8 mouse cellular contexts compared by ENCODE assay signal in the genomic region with DNA sequence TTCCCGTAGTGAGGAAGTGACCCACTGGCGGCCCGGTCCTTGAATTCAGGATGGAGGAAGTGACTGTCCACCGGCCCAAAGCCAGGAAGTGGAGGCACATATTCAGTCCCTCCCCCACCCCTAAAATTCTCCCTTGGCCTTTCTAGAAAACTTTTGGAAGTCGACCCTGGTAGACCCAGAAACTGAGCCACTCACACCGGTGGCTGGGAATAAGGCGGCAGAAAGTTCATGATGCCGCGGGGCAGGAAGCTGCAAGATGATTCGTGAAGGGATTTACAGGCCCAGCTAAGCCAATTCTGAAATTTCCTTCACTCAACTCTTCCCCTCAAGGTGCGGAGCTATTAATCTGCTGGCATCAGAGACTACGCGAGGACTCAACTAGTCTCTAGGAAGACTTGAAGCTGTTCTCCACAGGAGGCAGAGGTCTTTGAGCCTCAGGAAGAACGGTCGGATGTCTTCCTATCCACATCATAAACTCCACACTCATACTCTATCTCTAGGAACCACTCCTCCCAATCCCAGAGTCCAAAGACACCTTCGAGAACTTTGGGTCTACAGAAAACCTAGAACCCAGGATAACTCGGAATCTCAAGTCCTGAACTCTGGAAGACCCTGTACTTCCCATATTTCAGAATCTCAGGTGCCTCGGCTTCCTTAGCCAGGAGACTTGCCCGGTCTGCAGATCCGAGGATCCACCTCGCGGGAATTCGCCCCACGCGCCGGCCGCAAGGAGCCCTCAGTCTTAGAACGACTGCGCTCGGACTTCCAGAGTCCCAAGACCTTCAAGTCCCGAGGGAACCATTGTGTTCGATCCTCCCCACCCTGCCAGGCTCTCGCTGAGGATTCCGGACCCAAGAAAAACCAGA. TPM values are rescaled to one million over a fixed set of nuclear protein-coding genes. Genes with fewer than 3 reads are reported as not detected.
DNase-seq lines count a peak whose midpoint lies in the region; ATAC-seq and TF ChIP-seq lines count a peak whose summit lies in the region.

No protein-coding gene starts in this region.

- H3K9ac ChIP-seq in forebrain, embryonic 13.5 days, result peak overlapping the region; percentile 86
- H3K9ac ChIP-seq in intestine, embryonic 15.5 days, result peak overlapping the region; percentile 70
- peak overlapping the region; percentile 74 for H3K9ac ChIP-seq in lung, embryonic 16.5 days (ENCODE audit: low read length)
- H3K9ac ChIP-seq in stomach, embryonic 16.5 days (ENCODE audit: low read length), result peak overlapping the region; percentile 88

- no peaks in the 10 kb centered on the region for H3K27me3 ChIP-seq in C2C12 (ENCODE audit: control insufficient read depth, insufficient read depth, insufficient read length)
- no peaks in the 10 kb centered on the region for H3K27me3 ChIP-seq in forebrain, embryonic 13.5 days
- no peaks in the 10 kb centered on the region for H3K27me3 ChIP-seq in intestine, embryonic 15.5 days (replicated peaks)
- H3K27me3 ChIP-seq in lung, embryonic 16.5 days (ENCODE audit: control insufficient read depth, insufficient read depth, low read depth, low read length), result no peaks in the 10 kb centered on the region
- H3K27me3 ChIP-seq in stomach, embryonic 16.5 days (ENCODE audit: control insufficient read depth, insufficient read depth, low read length), result no peaks in the 10 kb centered on the region

- WGBS in forebrain, embryonic 13.5 days, result 7% methylated on average over 34 of the region's 34 CpGs
- 3% methylated on average over 34 of the region's 34 CpGs for WGBS in intestine, embryonic 15.5 days
- WGBS in lung, embryonic 16.5 days, result 1% methylated on average over 34 of the region's 34 CpGs
- WGBS in stomach, embryonic 16.5 days, result 2% methylated on average over 34 of the region's 34 CpGs

- no peaks in the 10 kb centered on the region for H3K9me3 ChIP-seq in forebrain, embryonic 13.5 days (replicated peaks)
- no peaks in the 10 kb centered on the region for H3K9me3 ChIP-seq in intestine, embryonic 15.5 days
- H3K9me3 ChIP-seq in lung, embryonic 16.5 days (ENCODE audit: control insufficient read depth, low read length), result no peaks in the 10 kb centered on the region
- no peaks in the 10 kb centered on the region for H3K9me3 ChIP-seq in stomach, embryonic 16.5 days (replicated peaks; ENCODE audit: control insufficient read depth, low read length)

- DNase-seq in MEL-GATA-1-ER (ENCODE audit: extremely low read depth, low read depth), result peak; percentile 15
- no peak for DNase-seq in layer of hippocampus, adult 18-20 months (ENCODE audit: low spot score in 2 of 2)
- no peak for DNase-seq in layer of hippocampus, adult 11-12 months (ENCODE audit: low spot score)

- H3K4me3 ChIP-seq in C2C12 (ENCODE audit: insufficient read depth, poor library complexity, severe bottlenecking), result peak overlapping the region; percentile 90
- H3K4me3 ChIP-seq in forebrain, embryonic 13.5 days, result peak overlapping the region; percentile 75
- peak overlapping the region; percentile 87 for H3K4me3 ChIP-seq in intestine, embryonic 15.5 days (replicated peaks)
- H3K4me3 ChIP-seq in lung, embryonic 16.5 days (ENCODE audit: low read length), result peak overlapping the region; percentile 62
- peak overlapping the region; percentile 64 for H3K4me3 ChIP-seq in stomach, embryonic 16.5 days (replicated peaks; ENCODE audit: low read length)

- peak overlapping the region; percentile 48; the same call in 1 of the 2 replicates for H3K27ac ChIP-seq in forebrain, embryonic 13.5 days
- H3K27ac ChIP-seq in intestine, embryonic 15.5 days, result peak overlapping the region; percentile 69
- peak overlapping the region; percentile 53 for H3K27ac ChIP-seq in lung, embryonic 16.5 days (ENCODE audit: low read length)
- peak overlapping the region; percentile 22 for H3K27ac ChIP-seq in stomach, embryonic 16.5 days (ENCODE audit: low read length)

- H3K36me3 ChIP-seq in C2C12 (ENCODE audit: control insufficient read depth, insufficient read depth), result peaks cover 5% of the 10 kb centered on the region
- no peaks in the 10 kb centered on the region for H3K36me3 ChIP-seq in forebrain, embryonic 13.5 days (ENCODE audit: poor library complexity, severe bottlenecking)
- H3K36me3 ChIP-seq in intestine, embryonic 15.5 days, result no peaks in the 10 kb centered on the region
- no peaks in the 10 kb centered on the region for H3K36me3 ChIP-seq in lung, embryonic 16.5 days (ENCODE audit: control insufficient read depth, insufficient read depth, low read length)
- no peaks in the 10 kb centered on the region for H3K36me3 ChIP-seq in stomach, embryonic 16.5 days (ENCODE audit: control insufficient read depth, insufficient read depth, low read length)

- peaks cover 56% of the 10 kb centered on the region for H3K79me2 ChIP-seq in C2C12 (ENCODE audit: control insufficient read depth, insufficient read depth)

- peaks cover 33% of the 10 kb centered on the region for H3K79me3 ChIP-seq in C2C12 (ENCODE audit: low read depth)

- peaks cover 9% of the 10 kb centered on the region for H3K4me1 ChIP-seq in forebrain, embryonic 13.5 days
- H3K4me1 ChIP-seq in intestine, embryonic 15.5 days (replicated peaks), result peaks cover 11% of the 10 kb centered on the region; the same call in 1 of the 2 replicates
- H3K4me1 ChIP-seq in lung, embryonic 16.5 days (replicated peaks; ENCODE audit: control insufficient read depth, insufficient read depth, low read length), result peaks cover 11% of the 10 kb centered on the region
- peaks cover 8% of the 10 kb centered on the region for H3K4me1 ChIP-seq in stomach, embryonic 16.5 days (ENCODE audit: control insufficient read depth, insufficient read depth, low read length)

- peak overlapping the region; percentile 69 for H3ac ChIP-seq in C2C12 (ENCODE audit: control insufficient read depth, insufficient read length, low read depth)

- TF ChIP-seq CTCF in C2C12 (IDR thresholded peaks at IDR 0.05; ENCODE audit: control insufficient read depth, insufficient read depth, insufficient read length), result no peak

- peak overlapping the region; percentile 80 for H3K4me2 ChIP-seq in forebrain, embryonic 13.5 days
- H3K4me2 ChIP-seq in intestine, embryonic 15.5 days (replicated peaks), result peak overlapping the region; percentile 76
- peak overlapping the region; percentile 69 for H3K4me2 ChIP-seq in lung, embryonic 16.5 days (ENCODE audit: low read depth, low read length)
- peak overlapping the region; percentile 86 for H3K4me2 ChIP-seq in stomach, embryonic 16.5 days (ENCODE audit: low read depth, low read length)

- ATAC-seq in forebrain, embryonic 13.5 days, result peak; percentile 52
- ATAC-seq in intestine, embryonic 15.5 days, result peak; percentile 16
- peak; percentile 18; the same call in 1 of the 2 replicates for ATAC-seq in lung, embryonic 16.5 days (ENCODE audit: low read depth)
- ATAC-seq in stomach, embryonic 16.5 days (ENCODE audit: insufficient read depth, low FRiP score), result no peak

TF ChIP-seq in C2C12, 6 proteins besides CTCF, POLR2A, EP300 and RAD21:
- TF ChIP-seq MYOG (IDR thresholded peaks at IDR 0.05; ENCODE audit: control insufficient read depth, extremely low read depth, insufficient read length) (no peak), MYOD1 (IDR thresholded peaks at IDR 0.05; ENCODE audit: control insufficient read depth, insufficient read length, low read depth) (no peak), FOSL1 (IDR thresholded peaks at IDR 0.05; ENCODE audit: insufficient read depth, low read length, poor library complexity, severe bottlenecking) (no peak), USF1 (IDR thresholded peaks at IDR 0.05; ENCODE audit: low read depth) (no peak), CEBPB (IDR thresholded peaks at IDR 0.05; ENCODE audit: low read depth) (no peak), MAX (IDR thresholded peaks at IDR 0.05) (no peak)
TF ChIP-seq in C2C12: peak in this region for 0.

RNA-seq across cellular contexts. Expression of gene Limk2, which starts 0.6 kb away (rescaled TPM):
- 21.6 TPM for polyA plus RNA-seq in C2C12 (2012; fragmentation: generic; extraction: Trizol)
- polyA plus RNA-seq in forebrain, embryonic 13.5 days (2015; fragmentation: Nextera tagmentation; extraction: Ambion mirVana), result 75.6 and 81.3 TPM in 2 replicates
- 60.1 and 64.0 TPM in 2 replicates for polyA plus RNA-seq in intestine, embryonic 15.5 days (2015; fragmentation: Nextera tagmentation; extraction: Ambion mirVana)
- 53.1 and 54.5 TPM in 2 replicates for polyA plus RNA-seq in lung, embryonic 16.5 days (2015; fragmentation: Nextera tagmentation; extraction: Ambion mirVana)
- polyA plus RNA-seq in stomach, embryonic 16.5 days (2015; fragmentation: Nextera tagmentation; extraction: Ambion mirVana), result 92.6 and 109 TPM in 2 replicates
- total RNA-seq in layer of hippocampus, adult 18-20 months (2021), result 10 to 100 TPM; 90.1 to 97.5 TPM

RNA-seq across cellular contexts. Expression of gene Rnf185, which starts 43.8 kb away (rescaled TPM):
- polyA plus RNA-seq in C2C12 (2012; fragmentation: generic; extraction: Trizol), result 18.9 TPM
- 40.6 and 46.2 TPM in 2 replicates for polyA plus RNA-seq in forebrain, embryonic 13.5 days (2015; fragmentation: Nextera tagmentation; extraction: Ambion mirVana)
- polyA plus RNA-seq in intestine, embryonic 15.5 days (2015; fragmentation: Nextera tagmentation; extraction: Ambion mirVana), result 31.1 and 31.2 TPM in 2 replicates
- polyA plus RNA-seq in lung, embryonic 16.5 days (2015; fragmentation: Nextera tagmentation; extraction: Ambion mirVana), result 31.2 and 32.8 TPM in 2 replicates
- polyA plus RNA-seq in stomach, embryonic 16.5 days (2015; fragmentation: Nextera tagmentation; extraction: Ambion mirVana), result 30.7 and 31.4 TPM in 2 replicates
- total RNA-seq in layer of hippocampus, adult 18-20 months (2021), result 10 to 100 TPM; 30.2 to 32.2 TPM
